Mouse (Mus musculus) limb, embryonic 14.5 days (tissue): ENCODE data around the gene Cdadc1. TPM values are rescaled to one million over a fixed set of nuclear protein-coding genes. Genes with fewer than 3 reads are reported as not detected.
A peak's percentile ranks its signal among the peaks of the same experiment; 100 is the strongest.

ENCODE experiments used
- ATAC-seq: fragments of 200-750 bp; cut with Nextera tagmentation; 2 replicates; pipeline ENCODE4 v1.8.0; 2017; ENCODE audit warnings: low read depth, moderate number of reproducible peaks, moderate TSS enrichment; ENCODE audit not compliant: low FRiP score
- DNase-seq: peaks from one replicate; pipeline ENCODE4 v3.0.0-alpha.2; 2015; ENCODE audit warnings: low spot score
- H3K27ac ChIP-seq: fragments of 300-500 bp; sonication (generic); replicated peaks from 2 replicates; pipeline ENCODE4 v1.5.1; 2014; ENCODE audit warnings: low read depth, mild to moderate bottlenecking, low read length, moderate library complexity, mixed read lengths
- H3K27me3 ChIP-seq: fragments of 300-500 bp; sonication (generic); 2 replicates; pipeline ENCODE4 v1.6.1; 2014; ENCODE audit warnings: low read length, mixed read lengths; ENCODE audit not compliant: control insufficient read depth, insufficient read depth
- H3K36me3 ChIP-seq: fragments of 300-500 bp; sonication (generic); 2 replicates; pipeline ENCODE4 v1.6.1; 2014; ENCODE audit warnings: mild to moderate bottlenecking, low read length, moderate library complexity, mixed read lengths; ENCODE audit not compliant: control insufficient read depth, insufficient read depth
- H3K4me1 ChIP-seq: fragments of 300-500 bp; sonication (generic); 2 replicates; pipeline ENCODE4 v1.6.1; 2014; ENCODE audit warnings: antibody characterized with exemption, low read length, mixed read lengths; ENCODE audit not compliant: control insufficient read depth, insufficient read depth
- H3K4me2 ChIP-seq: fragments of 300-500 bp; sonication (generic); replicated peaks from 2 replicates; pipeline ENCODE4 v1.6.1; 2014; ENCODE audit warnings: low read depth, mild to moderate bottlenecking, low read length, moderate library complexity; ENCODE audit not compliant: severe bottlenecking
- H3K4me3 ChIP-seq: fragments of 300-500 bp; sonication (generic); replicated peaks from 2 replicates; pipeline ENCODE4 v1.5.1; 2014; ENCODE audit warnings: low read length
- H3K9ac ChIP-seq: fragments of 300-500 bp; sonication (generic); 2 replicates; pipeline ENCODE4 v1.6.1; 2014; ENCODE audit warnings: mild to moderate bottlenecking, low read depth, low read length, moderate library complexity; ENCODE audit not compliant: severe bottlenecking
- H3K9me3 ChIP-seq: fragments of 300-500 bp; sonication (generic); 2 replicates; pipeline ENCODE4 v1.6.1; 2016; ENCODE audit warnings: low read length; ENCODE audit not compliant: control insufficient read depth
- POLR2A ChIP-seq: fragments of 200-500 bp; IDR thresholded peaks from 2 replicates; pipeline ENCODE4 v1.8.0; 2012; ENCODE audit warnings: inconsistent platforms, mild to moderate bottlenecking, moderate library complexity, borderline replicate concordance; ENCODE audit not compliant: insufficient read depth, insufficient read length; ENCODE audit errors: extremely low read depth
- WGBS: fragments of 180-500 bp; shearing (Covaris S2); extraction: QIAGEN DNeasy Blood & Tissue Kit; methylation state at CpG from one replicate; pipeline ENCODE4 v1.1.7; 2014; 5-methylcytosine and 5-hydroxymethylcytosine counted together
- polyA plus RNA-seq, 2 experiments: library from polyadenylated mRNA; depleted of rRNA in 1 of 2; stranded (reverse) in 1 of 2; unstranded in 1 of 2; fragments of >200 nt; fragmentation: Nextera tagmentation in 1 of 2; extraction: Ambion mirVana in 1 of 2; gene quantifications; 2 replicates each; pipeline versions ENCODE4 v1.2.1 to v1.2.3; 2012 to 2014

Cdadc1 gene
- polyA plus RNA-seq (2012; rRNA removed), result 14.9 and 16.2 TPM in 2 replicates
- polyA plus RNA-seq (2014; fragmentation: Nextera tagmentation; extraction: Ambion mirVana), result 31.5 and 35.6 TPM in 2 replicates

GRCm38 (mm10) chr14:59597398-59598259, at the start of gene Cdadc1:
Gene Cdadc1, minus strand, starts transcription at chr14:59597959.
- H3K9ac ChIP-seq, result peak within 1 kb of the TSS; percentile 87
- peaks cover 7% of the 10 kb centered on the region for H3K4me1 ChIP-seq
- ATAC-seq (peak; percentile 94), DNase-seq (peak; percentile 86)
- WGBS, result under 1% methylated on average over 37 of the region's 48 CpGs
- no peaks in the 10 kb centered on the region for H3K27me3 ChIP-seq
- no peaks in the 10 kb centered on the region for H3K9me3 ChIP-seq
- TF ChIP-seq POLR2A, result 0 out of 2 replicates have a peak, but pooled peaks have one; percentile 62
- H3K4me3 ChIP-seq, result peak within 1 kb of the TSS; percentile 73
- H3K27ac ChIP-seq, result peak within 1 kb of the TSS; percentile 45
- peak within 1 kb of the TSS; percentile 72 for H3K4me2 ChIP-seq
- H3K36me3 ChIP-seq, result peaks cover 10% of the 10 kb centered on the region

- Histone ChIP-seq H3K4me2 (no peak overlapping the region), H3K27ac (no peak overlapping the region), H3K36me3 (no peaks in the 10 kb centered on the region), H3K27me3 (no peaks in the 10 kb centered on the region), H3K4me3 (no peak overlapping the region), H3K9ac (no peak overlapping the region), H3K4me1 (peaks cover 19% of the 10 kb centered on the region), H3K9me3 (no peaks in the 10 kb centered on the region)
- 49% methylated on average over 16 of the region's 16 CpGs for WGBS
- ATAC-seq, result peak; percentile 77
- DNase-seq, result peak; percentile 38
- no peak for TF ChIP-seq POLR2A
Observed at GRCm38 (mm10) chr14:59646826-59647697, 49.3 kb upstream of the Cdadc1 start.

GRCm38 (mm10) chr14:59644896-59645295, 47.1 kb upstream of the Cdadc1 start:
- Histone ChIP-seq H3K9me3 (no peaks in the 10 kb centered on the region), H3K36me3 (no peaks in the 10 kb centered on the region), H3K4me1 (peaks cover 19% of the 10 kb centered on the region), H3K27ac (no peak overlapping the region), H3K27me3 (no peaks in the 10 kb centered on the region), H3K4me3 (no peak overlapping the region), H3K9ac (no peak overlapping the region), H3K4me2 (no peak overlapping the region)
- WGBS, result 74% methylated on average over 3 of the region's 3 CpGs
- TF ChIP-seq POLR2A, result no peak
- DNase-seq (no peak), ATAC-seq (no peak)

- H3K4me2 ChIP-seq, result no peak overlapping the region
- 80% methylated on average over 1 of the region's 1 CpGs for WGBS
- H3K36me3 ChIP-seq, result no peaks in the 10 kb centered on the region
- no peaks in the 10 kb centered on the region for H3K27me3 ChIP-seq
- no peaks in the 10 kb centered on the region for H3K9me3 ChIP-seq
- H3K27ac ChIP-seq, result no peak overlapping the region
- TF ChIP-seq POLR2A, result no peak
- DNase-seq, result no peak
- peaks cover 22% of the 10 kb centered on the region for H3K4me1 ChIP-seq
- no peak for ATAC-seq
- no peak overlapping the region for H3K9ac ChIP-seq
- H3K4me3 ChIP-seq, result no peak overlapping the region
Observed at GRCm38 (mm10) chr14:59644166-59644565, 46.4 kb upstream of the Cdadc1 start.

- no peaks in the 10 kb centered on the region for H3K27me3 ChIP-seq
- H3K4me1 ChIP-seq, result peaks cover 22% of the 10 kb centered on the region
- no peak for ATAC-seq
- WGBS, result 60% methylated on average over 12 of the region's 12 CpGs
- H3K36me3 ChIP-seq, result no peaks in the 10 kb centered on the region
- no peak overlapping the region for H3K4me3 ChIP-seq
- no peaks in the 10 kb centered on the region for H3K9me3 ChIP-seq
- no peak overlapping the region for H3K9ac ChIP-seq
- TF ChIP-seq POLR2A, result no peak
- no peak overlapping the region for H3K4me2 ChIP-seq
- H3K27ac ChIP-seq, result no peak overlapping the region
- DNase-seq, result no peak
Observed at GRCm38 (mm10) chr14:59643582-59643981, 45.8 kb upstream of the Cdadc1 start.
